In the genomic region with DNA sequence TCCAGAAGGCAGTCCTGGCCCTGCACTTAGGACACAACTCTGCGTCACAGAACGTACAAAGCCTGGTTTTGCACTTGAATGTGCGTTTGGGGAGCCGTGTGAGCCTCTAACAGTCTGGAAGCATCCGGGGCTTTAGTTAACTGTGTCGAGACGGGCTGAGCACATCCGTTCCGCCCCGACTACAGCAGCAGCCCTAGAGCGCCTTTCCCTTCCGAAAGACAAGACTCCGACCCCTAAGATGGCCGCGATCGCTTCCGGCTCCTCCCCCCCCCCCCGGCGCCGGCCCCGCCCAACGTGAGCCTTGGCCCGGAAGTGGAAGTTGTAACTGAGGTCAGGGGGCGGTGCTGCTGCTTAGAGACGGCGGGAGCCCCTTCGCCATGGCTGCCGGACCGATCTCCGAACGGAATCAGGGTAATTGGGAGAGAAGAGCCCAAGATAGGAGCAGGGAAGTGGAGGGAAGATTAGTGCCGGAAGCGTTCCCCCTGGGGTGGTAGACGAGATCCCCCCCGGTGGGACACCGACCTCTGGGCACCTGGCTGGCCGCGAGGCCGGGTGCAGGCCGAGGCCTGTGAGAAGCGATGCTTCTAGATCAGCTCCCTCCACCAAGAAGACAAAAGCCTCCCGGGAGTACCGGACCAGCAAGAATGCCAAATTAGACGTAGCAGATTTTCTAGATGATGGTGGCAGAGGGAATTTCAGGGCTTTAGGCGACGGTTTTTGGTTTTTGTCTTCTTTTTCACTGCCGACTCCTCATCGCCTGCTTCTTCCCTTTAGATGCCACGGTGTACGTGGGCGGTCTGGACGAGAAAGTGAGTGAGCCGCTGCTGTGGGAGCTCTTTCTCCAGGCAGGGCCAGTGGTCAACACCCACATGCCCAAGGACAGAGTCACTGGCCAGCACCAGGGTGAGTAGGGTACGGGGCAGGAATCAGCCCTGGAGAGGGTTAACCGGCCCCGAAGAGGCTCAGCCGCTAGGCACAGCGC, we compare ENCODE assay signal across 7 mouse cellular contexts. TPM values are rescaled to one million over a fixed set of nuclear protein-coding genes. Genes with fewer than 3 reads are reported as not detected.
A peak's percentile ranks its signal among the peaks of the same experiment; 100 is the strongest.
DNase-seq lines count a peak whose midpoint lies in the region; ATAC-seq and TF ChIP-seq lines count a peak whose summit lies in the region.

A gene (plus strand): TSS at position 136 of the 982 bp plus-strand sequence.

- H3K9ac ChIP-seq in hindbrain, postnatal 0 days (replicated peaks; ENCODE audit: low read length): peak within 1 kb of the TSS; percentile 89

- intact Hi-C loops in gastrocnemius, adult 2 months (cut with DNase I): loop anchor here (5.0 kb wide), 1 partner anchor 45 kb away; a partner anchor contains a TSS
- intact Hi-C loops in left cerebral cortex, postnatal 10 days (cut with DNase I): no loop called here

- peaks cover 26% of the 10 kb centered on the region for H3K36me3 ChIP-seq in hindbrain, postnatal 0 days (ENCODE audit: insufficient read depth, low read length)

- under 1% methylated on average over 54 of the region's 58 CpGs for WGBS in hindbrain, postnatal 0 days

- peak within 1 kb of the TSS; percentile 99 for H3K4me3 ChIP-seq in gastrocnemius, adult 2 months
- H3K4me3 ChIP-seq in hindbrain, postnatal 0 days (ENCODE audit: low read length): peak within 1 kb of the TSS; percentile 95

- no peaks in the 10 kb centered on the region for H3K9me3 ChIP-seq in hindbrain, postnatal 0 days (ENCODE audit: low read length)

- no peak for TF ChIP-seq CTCF in gastrocnemius, adult 2 months (IDR thresholded peaks at IDR 0.05)
- TF ChIP-seq CTCF in hindbrain, postnatal 0 days (IDR thresholded peaks at IDR 0.05; ENCODE audit: low read depth): no peak

- ATAC-seq in activated CD4-positive, CD25-positive, alpha-beta regulatory T cell, adult 4 months: peak; percentile 98
- ATAC-seq in hindbrain, postnatal 0 days: peak; percentile 97
- ATAC-seq in megakaryocyte-erythroid progenitor cell, adult 5-6 weeks (replicated peaks; ENCODE audit: low FRiP score, low TSS enrichment, poor library complexity, severe bottlenecking): peak; percentile 87

- H3K4me2 ChIP-seq in hindbrain, postnatal 0 days (ENCODE audit: low read depth, low read length): peak within 1 kb of the TSS; percentile 98

- peak within 1 kb of the TSS; percentile 100 for H3K27ac ChIP-seq in gastrocnemius, adult 2 months
- peak within 1 kb of the TSS; percentile 99 for H3K27ac ChIP-seq in hindbrain, postnatal 0 days

- DNase-seq in cerebellum, postnatal 4 days (ENCODE audit: low spot score in 2 of 2): peak; percentile 58 to 77
- DNase-seq in gastrocnemius, adult 2 months: peak; percentile 90
- peak; percentile 95 for DNase-seq in hindbrain, postnatal 0 days (ENCODE audit: low spot score)
- DNase-seq in left cerebral cortex, postnatal 10 days (ENCODE audit: extremely low spot score in 1 of 2, low spot score in 2 of 2): peak; percentile 83 to 90
- DNase-seq in right cerebral cortex, postnatal 25 days: peak; percentile 83

- peaks cover 11% of the 10 kb centered on the region for H3K4me1 ChIP-seq in hindbrain, postnatal 0 days (ENCODE audit: insufficient read depth, low read length)

- no peaks in the 10 kb centered on the region for H3K27me3 ChIP-seq in hindbrain, postnatal 0 days (ENCODE audit: insufficient read depth, low read length)

RNA-seq across cellular contexts. Expression of the gene that starts here (rescaled TPM):
- polyA plus RNA-seq in activated CD4-positive, CD25-positive, alpha-beta regulatory T cell, adult 4 months (2017; shearing (Covaris generic)): 10 to 100 TPM; 65.6 to 75.0 TPM
- total RNA-seq in gastrocnemius, adult 2 months (2021): 10 to 100 TPM; 11.0 to 11.7 TPM
- total RNA-seq in hindbrain, postnatal 0 days (2014; rRNA removed): 67.7 and 94.8 TPM in 2 replicates
- polyA plus RNA-seq in hindbrain, postnatal 0 days (2015; fragmentation: Nextera tagmentation; extraction: Ambion mirVana): 134 and 144 TPM in 2 replicates
- total RNA-seq in left cerebral cortex, postnatal 10 days (2021): 10 to 100 TPM; 45.5 to 47.2 TPM
- total RNA-seq in megakaryocyte-erythroid progenitor cell, adult 5-6 weeks (2014; fragmentation: Nextera tagmentation): 139 and 173 TPM in 2 replicates
- total RNA-seq in megakaryocyte-erythroid progenitor cell, adult 5-6 weeks (2017): 24.7 and 36.9 TPM in 2 replicates

Comparison
In these comparisons a context has a peak if more than half of its experiments do, and no peak if none do; other contexts are left out.
1. Peak in every context shown above with its lines: DNase-seq, ATAC-seq, H3K4me3 ChIP-seq and H3K27ac ChIP-seq.